Mouse (Mus musculus): Measurements from ENCODE around the gene Adprm. TPM values are rescaled to one million over a fixed set of nuclear protein-coding genes. Genes with fewer than 3 reads are reported as not detected.

The Adprm gene
- total RNA-seq, 2 experiments from 2014 or later, result 21.7 to 24.0 TPM

GRCm38 (mm10) chr11:67079740-67080139, 27.3 kb upstream of the Adprm start:
- intact Hi-C loops (cut with DNase I), result no loop called here
- no peak for DNase-seq (ENCODE audit: low spot score in 2 of 2)

GRCm38 (mm10) chr11:67078888-67079287, 26.5 kb upstream of the Adprm start:
- no peak for DNase-seq (ENCODE audit: low spot score in 2 of 2)
- intact Hi-C loops (cut with DNase I), result no loop called here

DNA sequence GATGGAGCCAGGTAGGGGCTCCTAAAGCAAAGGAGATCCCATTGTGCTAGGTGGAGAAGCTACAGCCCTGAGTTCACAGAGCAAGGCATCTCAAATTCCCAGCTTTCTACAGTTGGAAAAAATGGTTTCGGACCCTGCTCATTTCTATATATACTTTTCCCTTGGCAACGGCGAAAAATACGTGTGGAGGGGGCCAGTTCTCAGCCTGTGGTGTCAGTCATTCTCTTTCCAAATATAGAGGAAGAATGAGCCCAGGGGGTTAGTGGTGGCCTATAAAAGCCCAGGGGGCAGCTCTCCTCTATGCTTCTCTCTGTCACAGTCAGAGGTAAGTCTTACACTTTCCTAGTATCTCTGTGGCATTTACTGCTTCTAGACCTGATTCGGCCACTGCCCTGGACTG, 25.6 kb upstream of the Adprm start, which contains the start of gene Myh3:
Gene Myh3, plus strand, starts transcription at position 301 of the 400 bp plus-strand sequence.
- no peak for DNase-seq (ENCODE audit: low spot score in 2 of 2)
- intact Hi-C loops (cut with DNase I), result no loop called here

DNA sequence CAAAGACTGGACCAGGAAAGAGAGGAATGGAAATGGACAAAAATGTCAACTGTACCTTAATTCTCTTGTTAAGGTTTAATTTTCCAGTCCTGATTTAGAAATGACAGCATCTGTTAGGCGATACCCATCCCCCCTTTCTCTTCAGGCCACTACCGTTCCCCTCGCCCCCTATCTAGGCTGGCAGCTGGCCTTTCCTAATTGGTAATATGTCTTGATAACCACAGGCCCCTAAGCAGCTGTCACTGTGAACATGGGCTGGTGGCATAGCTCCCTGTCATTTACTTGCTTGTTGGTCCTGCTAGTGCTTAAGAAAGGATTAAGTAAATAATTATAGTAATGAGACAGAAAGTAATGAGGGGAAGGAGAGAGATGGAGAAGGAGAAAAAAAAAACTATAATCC, 25.0 kb upstream of the Adprm start:
- DNase-seq (ENCODE audit: low spot score in 2 of 2), result no peak
- intact Hi-C loops (cut with DNase I), result no loop called here

DNA sequence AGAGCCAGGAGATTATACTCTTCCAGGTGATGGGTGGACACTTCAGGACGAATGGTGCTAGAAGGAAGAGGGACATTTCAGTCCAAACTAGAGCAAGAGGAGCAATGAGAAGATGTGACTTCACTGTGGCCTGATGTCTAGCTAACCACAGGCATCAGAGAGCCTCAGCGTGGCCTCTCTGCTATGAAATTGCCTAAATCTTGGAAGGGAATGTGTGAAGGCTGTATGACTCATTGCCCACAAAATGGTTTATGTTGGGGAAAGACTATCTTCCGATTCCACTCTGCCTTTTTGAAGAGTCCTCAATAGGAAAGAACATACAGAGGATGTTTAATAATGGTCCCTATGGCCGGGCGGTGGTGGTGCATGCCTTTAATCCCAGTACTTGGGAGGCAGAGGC, 24.4 kb upstream of the Adprm start:
- no peak for DNase-seq (ENCODE audit: low spot score in 2 of 2)
- intact Hi-C loops (cut with DNase I), result no loop called here

- no peak for DNase-seq (ENCODE audit: low spot score in 2 of 2)
- intact Hi-C loops (cut with DNase I), result no loop called here
Observed at GRCm38 (mm10) chr11:67075036-67075435, 22.6 kb upstream of the Adprm start.

GRCm38 (mm10) chr11:67072615-67073130, 20.3 kb upstream of the Adprm start:
- intact Hi-C loops (cut with DNase I), result no loop called here
- DNase-seq (ENCODE audit: low spot score in 2 of 2), result no peak

GRCm38 (mm10) chr11:67067741-67068140, 15.3 kb upstream of the Adprm start:
- no peak for DNase-seq (ENCODE audit: low spot score in 2 of 2)
- intact Hi-C loops (cut with DNase I), result no loop called here

DNA sequence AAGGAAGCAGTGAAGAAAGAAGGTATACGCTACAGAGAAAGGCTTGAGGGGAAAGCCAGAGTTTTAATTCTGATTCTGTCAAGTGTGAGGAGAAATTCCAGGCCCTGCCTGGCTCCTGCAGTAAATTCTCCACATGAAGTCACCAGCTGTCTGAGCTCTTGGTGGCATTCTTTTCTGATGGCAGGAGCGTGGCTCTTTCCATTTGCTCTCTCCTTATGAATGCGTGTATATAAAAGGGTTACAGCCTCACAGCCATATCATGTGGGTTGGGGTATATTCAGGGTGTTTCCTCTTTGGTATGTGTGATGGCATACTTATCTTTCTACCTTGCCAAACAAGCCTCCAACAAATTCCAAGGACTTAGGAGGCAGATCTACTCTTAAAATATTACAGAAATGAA, 10.3 kb upstream of the Adprm start:
- intact Hi-C loops (cut with DNase I), result no loop called here
- DNase-seq (ENCODE audit: low spot score in 2 of 2), result peak in 1 of 2 experiments; percentile 12

DNA sequence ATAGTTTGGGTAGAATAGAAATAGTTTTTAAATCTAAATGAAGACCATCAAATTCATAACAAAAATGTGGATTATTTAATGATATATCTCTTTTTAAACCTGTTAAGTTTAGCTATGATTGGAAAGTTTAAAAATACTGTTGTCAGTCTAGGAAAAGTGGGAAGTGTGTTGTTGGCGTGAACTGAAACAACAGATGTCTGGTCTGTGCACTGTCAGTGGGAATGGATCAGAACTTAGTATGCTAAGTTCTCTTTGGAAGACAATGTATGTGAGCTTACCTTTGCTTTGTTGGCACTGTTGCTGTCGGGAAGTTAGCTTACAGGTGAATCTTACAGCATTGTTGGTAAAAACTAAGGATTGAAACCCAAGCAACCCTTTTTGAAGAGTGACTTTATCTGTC, 8.9 kb upstream of the Adprm start:
- DNase-seq (ENCODE audit: low spot score in 2 of 2), result no peak
- intact Hi-C loops (cut with DNase I), result no loop called here

DNA sequence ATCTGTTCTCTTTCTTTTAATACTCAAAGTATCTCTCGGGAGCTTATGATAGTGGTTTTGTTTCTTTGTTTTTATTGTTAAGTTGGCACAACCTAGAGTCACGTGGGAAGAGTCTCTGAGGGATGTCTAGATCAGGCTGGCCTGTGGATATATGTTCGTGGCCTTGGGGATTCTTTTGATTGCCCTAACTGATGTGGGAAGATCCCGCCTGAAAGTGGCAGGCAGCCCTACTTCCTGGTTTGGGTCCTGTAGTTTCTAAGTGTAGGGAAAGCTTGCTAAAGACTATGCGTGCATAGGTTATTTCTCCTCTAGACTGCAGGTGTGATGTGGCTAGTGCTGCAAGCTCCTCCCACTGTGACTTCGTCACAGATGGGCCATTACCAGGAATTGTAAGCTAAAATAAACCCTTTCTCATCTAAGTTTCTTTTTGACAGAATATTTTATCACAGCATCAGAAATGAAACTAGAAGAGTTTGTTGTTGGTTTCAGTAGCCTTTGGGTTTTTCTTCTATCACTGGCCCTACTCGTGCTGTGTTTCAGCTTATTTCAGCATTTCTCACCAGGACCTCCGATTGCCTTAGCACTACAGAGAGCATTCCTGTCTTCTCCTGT, 2.5 kb upstream of the Adprm start:
- no peak for DNase-seq (ENCODE audit: low spot score in 2 of 2)
- intact Hi-C loops (cut with DNase I), result no loop called here

- DNase-seq (ENCODE audit: low spot score in 2 of 2), result no peak
- intact Hi-C loops (cut with DNase I), result no loop called here
Observed at GRCm38 (mm10) chr11:67051676-67052320, 596 bp downstream of the Adprm start.

DNA sequence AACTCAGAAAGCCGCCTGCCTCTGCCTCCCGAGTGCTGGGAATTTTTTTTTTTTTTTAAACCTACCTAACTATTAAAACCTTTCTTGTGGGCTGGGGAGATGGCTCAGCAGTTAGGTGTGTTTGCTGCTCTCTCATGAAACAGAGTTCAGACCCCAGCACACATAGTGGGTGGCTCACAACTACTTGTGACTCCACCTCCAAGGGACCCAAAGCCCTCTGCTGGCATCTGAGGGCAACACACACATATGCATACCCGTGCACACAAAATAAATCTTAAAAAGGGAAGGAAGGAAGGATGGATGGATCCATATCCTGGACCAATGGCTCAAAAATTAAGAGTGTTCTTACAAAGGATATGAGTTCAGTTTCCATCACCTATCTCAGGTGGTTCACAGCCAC, 3.1 kb downstream of the Adprm start:
- intact Hi-C loops (cut with DNase I), result no loop called here
- DNase-seq (ENCODE audit: low spot score in 2 of 2), result no peak

GRCm38 (mm10) chr11:67048496-67048895, 3.9 kb downstream of the Adprm start:
- intact Hi-C loops (cut with DNase I), result no loop called here
- DNase-seq (ENCODE audit: low spot score in 2 of 2), result no peak

DNA sequence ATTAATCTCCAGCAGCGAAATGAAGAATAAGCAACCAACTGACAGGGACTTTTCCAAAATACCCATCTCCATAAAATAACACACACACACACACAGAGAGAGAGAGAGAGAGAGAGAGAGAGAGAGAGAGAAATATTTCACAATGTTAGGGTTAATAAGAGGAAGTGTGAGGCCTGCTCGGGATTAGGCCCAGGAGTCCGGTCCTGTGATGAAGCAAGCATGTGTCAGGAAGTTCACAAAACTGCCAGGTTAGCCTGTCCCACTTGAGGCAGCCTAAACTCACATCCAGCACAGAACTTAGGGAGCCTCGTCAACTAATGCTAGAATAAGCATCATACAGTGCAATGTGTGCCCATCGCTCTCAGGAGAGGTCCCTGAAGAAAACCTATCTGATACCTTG, 5.2 kb downstream of the Adprm start:
- intact Hi-C loops (cut with DNase I), result no loop called here
- no peak for DNase-seq (ENCODE audit: low spot score in 2 of 2)

- intact Hi-C loops (cut with DNase I), result no loop called here
- no peak for DNase-seq (ENCODE audit: low spot score in 2 of 2)
Observed at GRCm38 (mm10) chr11:67044959-67045358, 7.4 kb downstream of the Adprm start.

DNA sequence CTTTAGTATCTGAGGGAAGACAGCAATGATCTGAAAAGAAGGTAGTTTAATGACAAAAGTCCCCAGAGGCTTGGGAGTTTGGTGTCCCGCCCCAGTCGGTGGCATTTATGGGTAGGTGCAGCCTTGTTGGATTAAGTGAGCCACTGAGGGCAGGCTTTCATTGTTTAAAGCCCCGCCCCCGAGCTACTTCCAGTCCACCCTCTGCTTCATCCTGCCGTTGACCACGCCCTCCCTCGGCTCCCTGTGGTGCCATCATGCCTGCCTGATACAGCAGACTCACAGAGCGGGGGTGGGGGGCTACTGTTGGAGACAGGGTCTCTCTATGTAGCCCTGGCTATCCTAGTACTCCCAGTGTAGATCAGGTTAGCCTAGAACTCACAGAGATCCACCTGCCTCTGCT, 9.4 kb downstream of the Adprm start:
- intact Hi-C loops (cut with DNase I), result no loop called here
- no peak for DNase-seq (ENCODE audit: low spot score in 2 of 2)

DNA sequence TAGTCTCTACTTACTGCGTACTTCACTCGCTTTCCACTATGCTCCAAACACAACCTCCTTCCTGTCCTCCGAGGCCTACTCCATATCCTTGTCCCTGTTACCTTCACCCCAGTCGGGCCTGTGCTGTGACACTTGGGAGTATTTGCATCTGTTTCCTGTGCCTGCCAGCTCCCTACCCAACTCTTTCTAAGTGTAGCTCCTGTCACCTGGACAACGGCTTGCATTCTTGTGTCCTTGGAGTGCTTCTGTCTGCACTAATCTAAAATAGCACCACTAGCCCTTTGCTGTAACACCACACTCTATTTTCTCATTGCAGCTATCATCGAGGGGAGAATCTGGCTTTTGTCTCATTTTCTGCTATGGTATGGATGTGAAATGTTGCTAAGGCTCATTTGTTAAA, 11.9 kb downstream of the Adprm start:
- intact Hi-C loops (cut with DNase I), result no loop called here
- DNase-seq (ENCODE audit: low spot score in 2 of 2), result no peak

GRCm38 (mm10) chr11:67039799-67040198, 12.6 kb downstream of the Adprm start:
- intact Hi-C loops (cut with DNase I), result no loop called here
- no peak for DNase-seq (ENCODE audit: low spot score in 2 of 2)

DNA sequence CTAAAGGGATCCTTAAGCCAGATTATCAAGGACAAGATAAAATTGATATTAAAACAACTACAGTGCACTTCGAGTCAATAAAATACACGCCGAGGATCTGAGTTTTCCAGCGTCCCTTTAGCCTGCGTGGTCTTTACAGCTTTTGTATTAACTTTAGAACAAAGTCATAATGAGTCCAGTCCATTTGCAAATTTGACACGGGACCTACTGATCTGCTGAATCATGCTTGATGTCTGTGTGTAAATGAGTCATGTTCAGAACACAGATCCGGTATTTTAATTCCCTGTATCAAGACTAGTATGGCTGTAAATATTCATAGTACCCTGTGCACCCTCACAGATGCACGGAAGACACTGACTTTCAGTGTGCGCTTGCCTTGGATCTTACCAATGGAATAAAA, 15.5 kb downstream of the Adprm start:
- no peak for DNase-seq (ENCODE audit: low spot score in 2 of 2)
- intact Hi-C loops (cut with DNase I), result no loop called here

DNA sequence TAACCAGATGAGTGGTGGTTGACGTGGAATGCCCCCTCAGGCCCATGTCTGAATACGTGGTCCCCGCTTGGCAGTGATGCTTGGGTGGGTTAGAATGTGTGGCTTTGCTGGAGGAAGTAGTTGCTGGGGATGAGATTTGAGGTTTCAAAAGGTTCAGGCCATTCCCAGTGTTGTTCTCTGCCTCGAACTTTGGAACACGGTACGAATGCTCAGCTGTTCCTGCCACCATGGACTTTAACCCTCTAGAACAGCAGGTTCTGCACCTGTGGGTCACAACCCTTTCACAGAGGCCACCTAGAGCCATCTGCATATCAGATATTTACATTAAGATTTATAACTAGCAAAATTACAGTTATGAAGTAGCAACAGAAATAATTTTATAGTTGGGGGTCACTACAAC, 16.2 kb downstream of the Adprm start:
- intact Hi-C loops (cut with DNase I), result no loop called here
- DNase-seq (ENCODE audit: low spot score in 2 of 2), result no peak
